Mouse (Mus musculus) skeletal muscle tissue, postnatal 0 days (tissue): Measurements from ENCODE around the gene Grb14. TPM values are rescaled to one million over a fixed set of nuclear protein-coding genes. Genes with fewer than 3 reads are reported as not detected.

Experiments used
- polyA plus RNA-seq: library from polyadenylated mRNA; unstranded; fragments of >200 nt; fragmentation: Nextera tagmentation; extraction: Ambion mirVana; gene quantifications from 2 replicates; pipeline ENCODE4 v1.2.1, GENCODE M21; 2015

Grb14 gene
- polyA plus RNA-seq = 10.3 and 12.1 TPM in 2 replicates

GRCm38 (mm10) chr2:65024887-65025286 is at the start of gene Grb14:
Gene Grb14 (minus strand): TSS chr2:65024987.

Other genes with a start within 250 kb of the Grb14 start
- gene Cobll1, start 214.4 kb upstream of the Grb14 start, polyA plus RNA-seq = 2.1 and 2.6 TPM in 2 replicates